Mouse (Mus musculus) testis, adult 2 months (tissue): ENCODE results near the gene Nell2. TPM values are rescaled to one million over a fixed set of nuclear protein-coding genes. Genes with fewer than 3 reads are reported as not detected.

ENCODE experiments used
- H3K27ac ChIP-seq: fragments of 200-500 bp; 2 replicates; pipeline ENCODE4 v1.5.1; 2012; ENCODE audit warnings: low read depth, low read length; ENCODE audit not compliant: control insufficient read depth, insufficient read depth
- H3K27me3 ChIP-seq: fragments of 200-500 bp; 2 replicates; pipeline ENCODE4 v1.6.1; 2012; ENCODE audit warnings: mild to moderate bottlenecking, low read length, moderate library complexity; ENCODE audit not compliant: control insufficient read depth, insufficient read depth
- H3K36me3 ChIP-seq: fragments of 200-500 bp; 2 replicates; pipeline ENCODE4 v1.6.1; 2012; ENCODE audit warnings: mild to moderate bottlenecking, low read length; ENCODE audit not compliant: control insufficient read depth, insufficient read depth
- H3K4me1 ChIP-seq: fragments of 200-500 bp; 2 replicates; pipeline ENCODE4 v1.6.1; 2012; ENCODE audit warnings: low read length; ENCODE audit not compliant: control insufficient read depth, insufficient read depth
- H3K4me3 ChIP-seq: fragments of 200-500 bp; 2 replicates; pipeline ENCODE4 v1.5.1; 2012; ENCODE audit warnings: low read depth, mild to moderate bottlenecking, low read length, moderate library complexity, mixed read lengths; ENCODE audit not compliant: control insufficient read depth
- CTCF ChIP-seq: fragments of 200-500 bp; IDR thresholded peaks from 2 replicates; pipeline ENCODE4 v1.5.1; 2012; ENCODE audit warnings: low read depth, mild to moderate bottlenecking, inconsistent platforms, low read length, moderate library complexity; ENCODE audit not compliant: control insufficient read depth, insufficient read depth, insufficient replicate concordance
- POLR2A ChIP-seq: fragments of 200-500 bp; IDR thresholded peaks from 2 replicates; pipeline ENCODE4 v1.6.1; 2012; ENCODE audit warnings: low read depth, mild to moderate bottlenecking, inconsistent platforms, low read length, moderate library complexity; ENCODE audit not compliant: control insufficient read depth
- polyA plus RNA-seq: library from polyadenylated mRNA; depleted of rRNA; stranded (reverse); fragments of >200 nt; gene quantifications from 2 replicates; pipeline ENCODE4 v1.2.3, GENCODE M21; 2012

Gene Nell2
- polyA plus RNA-seq, 1 experiment: 11.7 TPM

DNA sequence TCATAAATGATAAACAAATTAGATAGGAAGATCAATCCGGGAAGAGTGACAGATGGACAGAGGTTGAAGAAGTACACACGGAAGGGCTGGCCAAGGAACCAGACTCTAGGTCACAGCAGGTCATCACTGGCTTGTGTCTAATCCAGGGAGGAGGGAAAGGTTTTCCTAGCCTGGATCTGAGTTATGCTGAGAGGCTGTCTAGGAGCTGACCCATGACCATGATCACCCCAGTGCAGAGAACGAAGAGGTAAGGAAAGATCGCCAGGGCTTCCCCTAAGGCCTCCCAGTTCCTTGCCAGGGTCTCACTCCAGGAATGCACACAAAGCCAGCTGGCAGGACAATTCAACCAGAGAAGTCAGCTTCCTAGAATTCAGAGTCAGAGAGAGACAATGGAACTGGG is 139.4 kb downstream of the Nell2 start:
- no peak overlapping the region for H3K4me3 ChIP-seq
- no peaks in the 10 kb centered on the region for H3K4me1 ChIP-seq
- no peaks in the 10 kb centered on the region for H3K36me3 ChIP-seq
- H3K27ac ChIP-seq: no peak overlapping the region
- no peak for TF ChIP-seq CTCF
- no peak for TF ChIP-seq POLR2A
- H3K27me3 ChIP-seq: no peaks in the 10 kb centered on the region

DNA sequence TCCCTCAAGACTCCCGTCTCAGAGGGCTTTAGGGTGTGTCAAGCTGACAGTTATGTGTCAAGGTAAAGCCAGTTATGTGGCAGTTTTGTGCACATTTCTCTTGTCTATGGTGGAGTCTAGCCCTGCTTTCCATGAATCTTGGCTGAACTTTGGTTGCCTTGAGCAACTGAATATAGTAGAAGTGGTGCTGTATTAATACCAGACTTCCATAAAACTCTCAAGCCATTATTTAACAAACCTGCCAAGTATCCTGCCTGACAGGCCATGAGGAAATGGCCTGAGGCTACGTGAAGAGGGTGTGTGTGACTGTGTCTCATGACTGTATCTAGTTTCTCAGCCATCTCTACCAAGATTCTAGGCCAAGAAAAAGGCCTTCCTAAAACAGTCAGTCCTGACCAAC is 147.5 kb downstream of the Nell2 start:
- Histone ChIP-seq H3K36me3 (no peaks in the 10 kb centered on the region), H3K4me3 (no peak overlapping the region), H3K4me1 (no peaks in the 10 kb centered on the region), H3K27ac (no peak overlapping the region), H3K27me3 (no peaks in the 10 kb centered on the region)
- no peak for TF ChIP-seq CTCF
- no peak for TF ChIP-seq POLR2A

DNA sequence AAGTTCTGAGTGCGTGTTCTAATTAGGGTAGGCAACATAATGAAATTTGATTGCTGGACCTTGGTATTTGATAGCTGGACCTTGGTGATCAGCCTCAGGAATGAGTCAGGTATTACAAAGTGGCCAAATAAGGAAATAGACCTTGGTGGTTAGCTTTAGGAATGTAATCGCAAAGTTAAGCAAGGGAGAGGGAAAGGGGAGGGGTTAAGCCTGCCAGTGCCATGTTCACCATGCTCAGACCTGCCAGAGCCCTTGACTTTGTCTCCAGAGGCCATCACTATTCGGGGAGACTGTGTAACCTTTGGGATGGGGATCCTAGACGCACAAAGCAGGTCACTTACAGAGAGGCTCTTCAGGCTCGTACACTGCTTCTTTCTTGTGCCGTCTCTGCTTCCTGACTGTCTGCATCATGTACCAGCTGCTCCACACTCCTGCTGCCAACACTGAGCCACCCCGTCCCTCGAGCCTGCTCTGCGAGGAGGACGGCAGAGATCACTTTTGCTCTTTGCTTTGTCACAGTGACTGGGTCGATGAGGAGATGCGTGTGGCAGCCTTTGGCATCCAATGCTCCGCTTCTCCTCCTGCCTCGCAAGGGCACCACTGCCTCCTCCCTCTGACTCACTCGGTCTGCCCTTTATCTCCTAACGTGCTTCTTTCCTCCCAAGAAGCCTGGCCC is 157.5 kb downstream of the Nell2 start:
- TF ChIP-seq CTCF (no peak), POLR2A (no peak)
- Histone ChIP-seq H3K27me3 (no peaks in the 10 kb centered on the region), H3K27ac (no peak overlapping the region), H3K36me3 (no peaks in the 10 kb centered on the region), H3K4me1 (no peaks in the 10 kb centered on the region), H3K4me3 (no peak overlapping the region)

DNA sequence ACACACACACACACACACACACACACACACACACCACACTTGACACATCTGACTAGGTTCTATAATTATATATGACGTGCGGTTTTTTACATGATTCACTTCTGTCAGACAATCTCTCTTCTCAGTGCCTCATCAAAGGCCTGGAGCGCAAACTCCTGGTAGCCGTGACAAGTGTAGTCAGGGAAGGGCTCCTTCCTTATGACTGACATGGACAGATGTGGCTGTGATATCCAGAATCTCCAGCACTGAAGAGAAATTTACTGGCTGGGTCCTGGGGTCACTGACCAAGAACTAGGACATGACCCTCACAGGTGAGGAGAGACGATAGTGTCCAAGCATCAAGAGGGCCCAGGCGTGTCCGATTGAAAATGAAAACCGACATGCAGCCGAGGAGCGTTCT is 160.2 kb downstream of the Nell2 start:
- Histone ChIP-seq H3K4me1 (no peaks in the 10 kb centered on the region), H3K4me3 (no peak overlapping the region), H3K27ac (no peak overlapping the region), H3K27me3 (no peaks in the 10 kb centered on the region), H3K36me3 (no peaks in the 10 kb centered on the region)
- TF ChIP-seq CTCF: no peak
- TF ChIP-seq POLR2A: no peak

DNA sequence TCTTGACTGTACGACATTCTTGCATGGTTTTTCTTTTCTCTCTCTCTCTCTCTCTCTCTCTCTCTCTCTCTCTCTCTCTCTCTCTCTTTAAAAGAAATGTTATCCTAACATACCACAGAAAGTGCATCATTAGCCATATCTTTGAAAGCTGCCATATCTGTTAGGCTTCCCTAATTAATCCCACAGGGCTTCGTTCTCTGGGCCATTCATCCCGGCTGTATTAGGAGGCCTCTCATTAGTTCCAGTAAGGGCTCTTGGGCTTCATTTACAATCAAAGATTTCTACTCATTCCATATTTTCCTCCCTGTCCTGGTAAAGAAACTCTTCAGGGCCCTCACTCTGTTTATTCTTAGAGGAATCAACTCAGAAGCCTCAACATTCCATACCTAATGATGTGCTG is 161.9 kb downstream of the Nell2 start:
- H3K4me1 ChIP-seq: no peaks in the 10 kb centered on the region
- TF ChIP-seq CTCF (no peak), POLR2A (no peak)
- no peak overlapping the region for H3K4me3 ChIP-seq
- H3K27ac ChIP-seq: no peak overlapping the region
- H3K27me3 ChIP-seq: no peaks in the 10 kb centered on the region
- no peaks in the 10 kb centered on the region for H3K36me3 ChIP-seq

DNA sequence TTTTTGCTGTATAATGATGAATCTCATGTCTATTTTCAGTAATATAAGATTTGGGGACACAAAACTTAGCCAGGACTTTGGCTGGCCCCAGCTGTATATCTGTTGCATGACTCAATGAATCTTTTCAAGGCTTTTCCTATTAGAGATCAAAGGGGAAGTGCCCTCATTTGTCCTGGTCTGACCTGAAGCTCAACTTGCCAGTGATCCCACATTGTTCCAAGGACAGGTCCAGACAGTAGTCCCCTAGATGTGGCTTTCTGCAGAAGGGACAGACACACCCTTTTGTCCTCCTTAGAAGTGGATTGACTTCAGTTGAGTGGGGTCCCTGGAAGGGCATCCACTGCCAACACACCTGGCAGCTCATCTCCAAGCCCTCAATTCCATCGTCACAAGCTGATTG is 173.6 kb downstream of the Nell2 start:
- TF ChIP-seq CTCF (no peak), POLR2A (no peak)
- Histone ChIP-seq H3K36me3 (no peaks in the 10 kb centered on the region), H3K27me3 (no peaks in the 10 kb centered on the region)

DNA sequence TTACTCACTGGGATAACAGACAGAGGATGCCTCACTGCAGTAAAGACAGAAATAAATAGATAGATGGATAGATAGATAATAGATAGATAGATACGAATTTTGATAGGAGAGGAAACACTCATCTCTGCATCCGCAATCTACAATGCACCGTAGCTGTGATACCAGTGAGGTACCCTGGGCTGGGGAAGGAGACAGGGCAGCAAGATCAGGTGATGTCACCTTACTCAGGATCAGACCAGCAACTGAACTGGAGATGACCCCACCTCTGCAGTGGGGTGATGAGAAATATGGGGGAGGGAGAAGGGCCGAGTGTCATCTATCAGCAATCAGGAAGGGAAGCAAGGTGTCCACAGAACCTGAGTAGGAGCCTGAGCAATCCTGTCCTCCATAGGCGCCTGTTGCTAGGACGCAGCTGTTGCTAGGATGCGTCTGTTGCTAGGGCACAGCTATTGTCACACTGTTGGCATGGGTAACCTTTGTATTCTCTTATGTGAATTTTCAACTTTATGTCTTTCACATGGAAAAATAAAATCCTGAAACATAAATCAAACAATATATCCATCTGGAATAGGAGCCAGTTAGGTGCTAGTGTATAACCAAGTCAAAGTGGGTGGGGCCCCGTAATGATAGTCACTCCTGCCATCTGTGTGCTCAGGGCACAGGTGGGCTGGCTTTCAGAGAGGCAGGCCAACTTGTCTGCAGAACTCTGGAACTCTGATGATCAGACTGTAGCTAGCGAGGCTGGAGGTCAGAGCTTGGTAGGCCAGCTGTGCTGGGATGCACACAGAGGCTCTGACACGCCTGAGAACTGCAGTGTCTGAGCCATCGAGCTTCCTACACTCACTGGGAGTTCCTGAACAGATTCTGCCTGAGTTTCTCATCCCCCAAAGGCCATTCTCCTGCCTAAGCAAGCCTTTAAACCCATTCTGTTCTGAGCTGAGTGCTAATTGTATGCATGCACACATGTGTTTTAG is 193.7 kb downstream of the Nell2 start:
- H3K4me3 ChIP-seq: peak overlapping the region; percentile 85
- H3K27ac ChIP-seq: no peak overlapping the region; the same call in 1 of the 2 replicates
- H3K4me1 ChIP-seq: no peaks in the 10 kb centered on the region
- TF ChIP-seq POLR2A (peak; percentile 35; the same call in 1 of the 2 replicates), CTCF (no peak)
- no peaks in the 10 kb centered on the region for H3K36me3 ChIP-seq
- H3K27me3 ChIP-seq: no peaks in the 10 kb centered on the region

More for the DNA sequence above, 173.6 kb downstream of the Nell2 start:
- Histone ChIP-seq H3K27ac (no peak overlapping the region), H3K4me3 (no peak overlapping the region), H3K4me1 (no peaks in the 10 kb centered on the region)
